Mouse (Mus musculus) lung, adult 18-20 months (tissue): ENCODE results near the gene Fbxo41.
A peak's percentile ranks its signal among the peaks of the same experiment; 100 is the strongest.

ENCODE experiments used
- DNase-seq, 2 experiments: peaks; one replicate each; pipeline ENCODE4 v3.0.0; 2022; ENCODE audit warnings: mixed read lengths in 2 of 2

Gene Fbxo41

GRCm38 (mm10) chr6:85444266-85444965 lies 58.4 kb downstream of the Fbxo41 start:
- DNase-seq: no peak

DNA sequence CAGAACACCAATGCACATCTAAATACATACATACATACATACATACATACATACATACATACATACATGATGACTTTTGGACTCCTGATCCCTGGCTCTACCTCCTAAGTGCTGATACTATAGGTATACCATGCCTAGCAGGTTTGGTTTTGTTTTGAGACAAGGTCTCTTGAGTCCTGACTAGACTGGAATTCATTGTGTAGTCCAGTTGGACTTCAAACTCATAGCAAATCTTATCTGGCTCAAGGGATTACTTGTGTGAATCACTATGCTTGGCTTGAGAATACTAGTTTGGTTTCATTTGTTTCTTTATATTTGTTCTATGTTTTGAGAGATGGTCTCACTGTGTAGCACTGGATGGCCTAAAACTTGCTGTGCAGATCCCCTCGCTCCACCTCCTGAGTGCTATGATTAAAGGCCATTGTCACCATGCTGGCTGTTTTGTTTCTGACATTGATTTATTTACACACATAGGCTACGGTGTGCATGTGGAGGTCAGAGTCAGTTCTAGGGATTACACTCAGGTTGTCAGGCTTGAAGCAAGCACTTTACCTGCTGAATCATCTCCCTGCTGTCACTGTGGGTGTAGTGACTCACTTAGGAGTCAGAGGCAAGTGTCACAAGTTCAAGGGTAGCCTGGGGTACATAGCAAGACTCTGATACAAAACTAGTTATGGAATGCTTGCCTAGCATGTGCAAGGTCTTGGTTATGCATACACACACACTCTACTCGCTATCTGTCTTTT lies 59.1 kb downstream of the Fbxo41 start:
- no peak for DNase-seq

DNA sequence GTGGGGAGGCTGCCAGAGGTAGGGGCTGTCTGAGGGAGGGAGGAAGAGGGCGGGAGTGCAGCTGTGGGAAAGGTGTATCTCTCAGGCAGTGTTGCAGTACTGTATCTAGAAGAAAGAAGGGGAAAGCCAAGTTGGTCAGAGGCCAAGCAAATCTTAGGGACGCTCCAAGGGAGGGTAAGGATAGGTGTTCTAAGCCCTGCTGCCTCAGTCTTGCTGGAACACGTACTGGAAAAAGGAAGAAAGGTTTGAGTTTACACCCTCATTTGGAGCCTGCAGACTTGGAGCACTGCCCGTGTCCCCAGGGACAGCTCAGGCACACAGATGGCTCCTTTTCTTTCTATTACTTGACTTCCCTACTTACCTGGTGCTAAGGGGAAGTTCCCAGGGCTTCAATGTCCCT lies 61.7 kb downstream of the Fbxo41 start:
- DNase-seq: no peak

- DNase-seq: no peak
Observed at GRCm38 (mm10) chr6:85436631-85437030, 66.2 kb downstream of the Fbxo41 start.

GRCm38 (mm10) chr6:85436204-85436603 lies 66.6 kb downstream of the Fbxo41 start:
- no peak for DNase-seq

GRCm38 (mm10) chr6:85433865-85434264 lies 68.9 kb downstream of the Fbxo41 start:
- no peak for DNase-seq

DNA sequence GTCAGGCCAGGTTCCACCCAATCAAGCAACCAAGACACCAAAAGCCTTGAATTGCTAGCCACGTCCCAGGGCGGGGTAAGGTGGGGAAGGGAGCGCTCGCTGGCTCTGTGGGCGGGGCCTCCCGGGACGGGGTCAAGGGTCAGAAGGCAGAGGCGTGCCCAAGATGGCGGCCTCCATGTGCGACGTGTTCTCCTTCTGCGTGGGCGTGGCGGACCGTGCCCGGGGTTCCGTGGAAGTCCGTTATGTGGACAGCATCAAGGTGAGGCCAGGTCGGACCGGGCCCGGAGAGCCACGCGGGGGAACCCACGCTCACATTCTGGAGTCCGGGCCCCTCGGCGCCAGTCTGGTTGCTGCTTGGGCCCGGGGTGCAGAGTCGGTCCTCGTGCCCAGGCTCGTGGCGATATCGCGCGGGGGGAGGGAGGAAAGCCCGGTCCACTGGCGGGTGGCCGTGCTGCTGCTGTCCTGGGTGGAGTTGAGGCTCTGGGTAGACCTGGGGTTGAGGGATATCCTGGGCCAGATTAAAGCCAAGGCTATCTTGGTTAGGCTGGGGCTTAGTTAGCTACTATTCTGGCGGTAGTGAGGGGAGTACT lies 70.9 kb downstream of the Fbxo41 start, which contains the start of gene Smyd5:
TSS of gene Smyd5 (plus strand) at position 148 of the 590 bp plus-strand sequence.
- DNase-seq: peak; percentile 87 to 90

GRCm38 (mm10) chr6:85431274-85431841 lies 71.4 kb downstream of the Fbxo41 start:
- no peak for DNase-seq

DNA sequence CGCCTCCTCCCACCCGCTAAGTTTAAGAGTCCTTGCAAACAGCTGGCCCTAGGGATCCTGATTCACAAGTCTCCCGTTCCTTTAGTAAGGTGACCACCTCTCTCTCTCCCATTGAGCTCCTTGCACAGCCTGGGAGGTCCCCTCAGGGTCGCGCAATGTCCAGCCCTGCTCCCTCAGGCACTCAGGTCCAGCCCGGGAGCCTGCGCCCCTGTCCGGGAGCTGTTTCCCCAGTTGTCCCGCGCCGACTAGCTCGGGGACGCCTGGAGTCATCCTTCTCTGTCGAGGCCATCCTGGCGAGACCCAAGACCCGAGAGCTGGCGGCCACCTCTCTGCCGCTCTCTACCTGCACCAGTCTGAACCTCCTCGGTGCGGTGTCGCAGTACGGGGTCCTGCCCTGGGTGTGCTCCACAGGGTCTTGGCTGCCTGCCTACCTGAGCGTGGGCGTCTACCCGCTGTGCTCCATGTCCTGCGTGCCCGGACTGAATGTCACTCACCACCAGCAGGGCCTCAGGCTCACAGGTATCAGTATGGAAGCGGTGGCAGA lies 78.9 kb downstream of the Fbxo41 start, which contains the start of gene Noto:
TSS of gene Noto (plus strand) at position 51 of the 544 bp plus-strand sequence.
- DNase-seq: no peak
